Mouse (Mus musculus) neutrophil, adult 5-6 weeks (primary cell): Measurements from ENCODE around the gene Abl1. TPM values are rescaled to one million over a fixed set of nuclear protein-coding genes. Genes with fewer than 3 reads are reported as not detected.
A peak's percentile ranks its signal among the peaks of the same experiment; 100 is the strongest.

Experiments
- ATAC-seq: fragments of 151-379, 151-347 bp; 2 replicates; pipeline ENCODE4 v1.8.0; 2017; ENCODE audit warnings: mild to moderate bottlenecking, moderate TSS enrichment; ENCODE audit not compliant: insufficient number of reproducible peaks, poor library complexity, low FRiP score, severe bottlenecking; ENCODE audit errors: extremely low read depth
- total RNA-seq: library from RNA; stranded (forward); fragments of 200-1000 nt; gene quantifications from 2 replicates; pipeline ENCODE4 v1.2.3, GENCODE M21; 2017

Abl1 gene
- total RNA-seq, 1 experiment from 2014 or later: 29.3 TPM

GRCm38 (mm10) chr2:31845512-31845895, 157.3 kb downstream of the Abl1 start:
- ATAC-seq: no peak

- ATAC-seq: no peak
Measured at GRCm38 (mm10) chr2:31845896-31846691, 157.9 kb downstream of the Abl1 start, which contains the start of gene Fibcd1. Gene Fibcd1 (minus strand): TSS chr2:31846005.

GRCm38 (mm10) chr2:31846692-31847660, 158.8 kb downstream of the Abl1 start:
- ATAC-seq: no peak

- ATAC-seq: peak; percentile 49
Measured at GRCm38 (mm10) chr2:31847908-31848307, 159.7 kb downstream of the Abl1 start.

- ATAC-seq: no peak
Measured at GRCm38 (mm10) chr2:31850141-31850540, 162.0 kb downstream of the Abl1 start.

Other genes with a start within 250 kb of the Abl1 start
- gene Ass1, start 218.2 kb upstream of the Abl1 start, total RNA-seq: 10.6 and 18.4 TPM in 2 replicates
- gene Fubp3, start 115.7 kb upstream of the Abl1 start, total RNA-seq: 7.0 and 13.1 TPM in 2 replicates
- not detected in 2 replicates for gene Prdm12, start 48.3 kb upstream of the Abl1 start, total RNA-seq
- 27.1 and 30.2 TPM in 2 replicates for gene Exosc2, start 17.7 kb upstream of the Abl1 start, total RNA-seq
- 2.6 and 2.8 TPM in 2 replicates for gene Qrfp, start 122.2 kb downstream of the Abl1 start, total RNA-seq
- gene Fibcd1, start 157.6 kb downstream of the Abl1 start, total RNA-seq: not detected in 2 replicates
- gene Lamc3, start 198.9 kb downstream of the Abl1 start, total RNA-seq: not detected in 2 replicates